Mouse (Mus musculus): ENCODE data around the gene Ciz1. TPM values are rescaled to one million over a fixed set of nuclear protein-coding genes. Genes with fewer than 3 reads are reported as not detected.

Gene Ciz1
- total and polyA plus RNA-seq, 2 experiments from 2014 or later = 40.3 to 103 TPM

GRCm38 (mm10) chr2:32412742-32413531 lies 60.8 kb downstream of the Ciz1 start:
- ATAC-seq (no peak), DNase-seq (ENCODE audit: low spot score) (no peak)
- Histone ChIP-seq H3K27ac (no peak overlapping the region), H3K4me1 (ENCODE audit: insufficient read depth, low read length) (no peaks in the 10 kb centered on the region), H3K9ac (replicated peaks; ENCODE audit: low read length) (no peak overlapping the region), H3K4me2 (ENCODE audit: low read depth, low read length) (no peak overlapping the region), H3K9me3 (ENCODE audit: low read length) (no peaks in the 10 kb centered on the region), H3K27me3 (ENCODE audit: insufficient read depth, low read length) (no peaks in the 10 kb centered on the region), H3K36me3 (ENCODE audit: insufficient read depth, low read length) (peaks cover 40% of the 10 kb centered on the region), H3K4me3 (ENCODE audit: low read length) (no peak overlapping the region)
- WGBS = 90% methylated on average over 6 of the region's 6 CpGs
- no peak for TF ChIP-seq CTCF (IDR thresholded peaks at IDR 0.05; ENCODE audit: low read depth)

GRCm38 (mm10) chr2:32413936-32414335 lies 61.8 kb downstream of the Ciz1 start:
- Histone ChIP-seq H3K9ac (replicated peaks; ENCODE audit: low read length) (no peak overlapping the region), H3K4me2 (ENCODE audit: low read depth, low read length) (no peak overlapping the region), H3K9me3 (ENCODE audit: low read length) (no peaks in the 10 kb centered on the region), H3K27ac (no peak overlapping the region), H3K27me3 (ENCODE audit: insufficient read depth, low read length) (no peaks in the 10 kb centered on the region), H3K4me1 (ENCODE audit: insufficient read depth, low read length) (no peaks in the 10 kb centered on the region), H3K4me3 (ENCODE audit: low read length) (no peak overlapping the region), H3K36me3 (ENCODE audit: insufficient read depth, low read length) (peaks cover 50% of the 10 kb centered on the region)
- DNase-seq (ENCODE audit: low spot score) (no peak), ATAC-seq (no peak)
- no peak for TF ChIP-seq CTCF (IDR thresholded peaks at IDR 0.05; ENCODE audit: low read depth)
- WGBS = 54% methylated on average over 5 of the region's 5 CpGs

GRCm38 (mm10) chr2:32415801-32416200 lies 63.7 kb downstream of the Ciz1 start:
- Histone ChIP-seq H3K9ac (replicated peaks; ENCODE audit: low read length) (no peak overlapping the region), H3K27ac (no peak overlapping the region), H3K36me3 (ENCODE audit: insufficient read depth, low read length) (peaks cover 68% of the 10 kb centered on the region), H3K4me2 (ENCODE audit: low read depth, low read length) (no peak overlapping the region), H3K4me1 (ENCODE audit: insufficient read depth, low read length) (no peaks in the 10 kb centered on the region), H3K9me3 (ENCODE audit: low read length) (no peaks in the 10 kb centered on the region), H3K27me3 (ENCODE audit: insufficient read depth, low read length) (no peaks in the 10 kb centered on the region), H3K4me3 (ENCODE audit: low read length) (no peak overlapping the region)
- TF ChIP-seq CTCF (IDR thresholded peaks at IDR 0.05; ENCODE audit: low read depth) = no peak
- ATAC-seq = no peak
- WGBS = 96% methylated on average over 12 of the region's 12 CpGs
- DNase-seq (ENCODE audit: low spot score) = no peak

GRCm38 (mm10) chr2:32416556-32416955 lies 64.4 kb downstream of the Ciz1 start:
- H3K9me3 ChIP-seq (ENCODE audit: low read length) = no peaks in the 10 kb centered on the region
- ATAC-seq (no peak), DNase-seq (ENCODE audit: low spot score) (no peak)
- H3K9ac ChIP-seq (replicated peaks; ENCODE audit: low read length) = no peak overlapping the region
- no peak overlapping the region for H3K4me2 ChIP-seq (ENCODE audit: low read depth, low read length)
- no peak for TF ChIP-seq CTCF (IDR thresholded peaks at IDR 0.05; ENCODE audit: low read depth)
- 90% methylated on average over 2 of the region's 2 CpGs for WGBS
- H3K27ac ChIP-seq = no peak overlapping the region
- no peaks in the 10 kb centered on the region for H3K4me1 ChIP-seq (ENCODE audit: insufficient read depth, low read length)
- peaks cover 75% of the 10 kb centered on the region for H3K36me3 ChIP-seq (ENCODE audit: insufficient read depth, low read length)
- no peak overlapping the region for H3K4me3 ChIP-seq (ENCODE audit: low read length)
- H3K27me3 ChIP-seq (ENCODE audit: insufficient read depth, low read length) = no peaks in the 10 kb centered on the region

- Histone ChIP-seq H3K9me3 (ENCODE audit: low read length) (no peaks in the 10 kb centered on the region), H3K4me1 (ENCODE audit: insufficient read depth, low read length) (no peaks in the 10 kb centered on the region; the same call in 1 of the 2 replicates), H3K27ac (no peak overlapping the region), H3K4me3 (ENCODE audit: low read length) (no peak overlapping the region), H3K36me3 (ENCODE audit: insufficient read depth, low read length) (peaks cover 75% of the 10 kb centered on the region), H3K27me3 (ENCODE audit: insufficient read depth, low read length) (no peaks in the 10 kb centered on the region), H3K4me2 (ENCODE audit: low read depth, low read length) (no peak overlapping the region), H3K9ac (replicated peaks; ENCODE audit: low read length) (no peak overlapping the region)
- DNase-seq (ENCODE audit: low spot score) (no peak), ATAC-seq (no peak)
- no peak for TF ChIP-seq CTCF (IDR thresholded peaks at IDR 0.05; ENCODE audit: low read depth)
- 90% methylated on average over 8 of the region's 8 CpGs for WGBS
Observed at GRCm38 (mm10) chr2:32417486-32417885, 65.4 kb downstream of the Ciz1 start.

- peaks cover 75% of the 10 kb centered on the region for H3K36me3 ChIP-seq (ENCODE audit: insufficient read depth, low read length)
- WGBS = 90% methylated on average over 12 of the region's 12 CpGs
- no peaks in the 10 kb centered on the region for H3K27me3 ChIP-seq (ENCODE audit: insufficient read depth, low read length)
Observed at GRCm38 (mm10) chr2:32418430-32419151, 66.5 kb downstream of the Ciz1 start.

More at GRCm38 (mm10) chr2:32418430-32419151, 66.5 kb downstream of the Ciz1 start:
- DNase-seq (ENCODE audit: low spot score) (no peak), ATAC-seq (no peak)
- H3K4me1 ChIP-seq (ENCODE audit: insufficient read depth, low read length) = peaks cover 6% of the 10 kb centered on the region; the same call in 1 of the 2 replicates
- no peak overlapping the region for H3K27ac ChIP-seq
- no peak overlapping the region for H3K4me2 ChIP-seq (ENCODE audit: low read depth, low read length)
- no peak overlapping the region for H3K9ac ChIP-seq (replicated peaks; ENCODE audit: low read length)
- H3K9me3 ChIP-seq (ENCODE audit: low read length) = no peaks in the 10 kb centered on the region
- no peak overlapping the region for H3K4me3 ChIP-seq (ENCODE audit: low read length)
- no peak for TF ChIP-seq CTCF (IDR thresholded peaks at IDR 0.05; ENCODE audit: low read depth)

Data from hindbrain, postnatal 0 days (tissue).